Mouse (Mus musculus) forebrain, embryonic 15.5 days (tissue): ENCODE results near the gene Mymx. TPM values are rescaled to one million over a fixed set of nuclear protein-coding genes. Genes with fewer than 3 reads are reported as not detected.
A peak's percentile ranks its signal among the peaks of the same experiment; 100 is the strongest.

Source experiments
- ATAC-seq: fragments of 200-750 bp; cut with Nextera tagmentation; replicated peaks from 2 replicates; pipeline ENCODE4 v1.8.0; 2017; ENCODE audit warnings: mild to moderate bottlenecking, moderate TSS enrichment, moderate library complexity
- H3K27ac ChIP-seq: fragments of 300-500 bp; sonication (generic); replicated peaks from 2 replicates; pipeline ENCODE4 v1.5.1; 2015; ENCODE audit warnings: mild to moderate bottlenecking, inconsistent platforms
- H3K27me3 ChIP-seq: fragments of 300-500 bp; sonication (generic); 2 replicates; pipeline ENCODE4 v1.6.1; 2015; ENCODE audit warnings: inconsistent platforms
- H3K36me3 ChIP-seq: fragments of 300-500 bp; sonication (generic); 2 replicates; pipeline ENCODE4 v1.6.1; 2015; ENCODE audit warnings: mild to moderate bottlenecking, inconsistent platforms
- H3K4me1 ChIP-seq: fragments of 300-500 bp; sonication (generic); 2 replicates; pipeline ENCODE4 v1.6.1; 2015; ENCODE audit warnings: inconsistent platforms
- H3K4me2 ChIP-seq: fragments of 300-500 bp; sonication (generic); replicated peaks from 2 replicates; pipeline ENCODE4 v1.6.1; 2015; ENCODE audit warnings: mild to moderate bottlenecking, inconsistent platforms
- H3K4me3 ChIP-seq: fragments of 300-500 bp; sonication (generic); 2 replicates; pipeline ENCODE4 v1.5.1; 2015; ENCODE audit warnings: mild to moderate bottlenecking, inconsistent platforms
- H3K9ac ChIP-seq: fragments of 300-500 bp; sonication (generic); replicated peaks from 2 replicates; pipeline ENCODE4 v1.6.1; 2015; ENCODE audit warnings: mild to moderate bottlenecking, inconsistent platforms
- H3K9me3 ChIP-seq: fragments of 300-500 bp; sonication (generic); 2 replicates; pipeline ENCODE4 v1.6.1; 2016; ENCODE audit warnings: inconsistent platforms
- WGBS: fragments of 180-500 bp; shearing (Covaris S2); methylation state at CpG from one replicate; pipeline ENCODE4 v1.1.7; 2015; ENCODE audit warnings: mixed read lengths; 5-methylcytosine and 5-hydroxymethylcytosine counted together
- polyA plus RNA-seq: library from polyadenylated mRNA; unstranded; fragments of >200 nt; fragmentation: Nextera tagmentation; extraction: Ambion mirVana; gene quantifications from 2 replicates; pipeline ENCODE4 v1.2.1, GENCODE M21; 2015

Mymx gene
- polyA plus RNA-seq: not detected in 2 replicates

GRCm38 (mm10) chr17:45601877-45602304 lies at the start of gene Mymx:
Mymx (minus strand) TSS chr17:45602102.
- Histone ChIP-seq H3K4me2 (no peak within 1 kb of the TSS), H3K4me3 (no peak within 1 kb of the TSS), H3K27me3 (peaks cover 26% of the 10 kb centered on the region), H3K9me3 (no peaks in the 10 kb centered on the region), H3K9ac (no peak within 1 kb of the TSS), H3K4me1 (peaks cover 16% of the 10 kb centered on the region), H3K36me3 (no peaks in the 10 kb centered on the region), H3K27ac (no peak within 1 kb of the TSS)
- WGBS: 40% methylated on average over 6 of the region's 6 CpGs
- ATAC-seq: no peak

GRCm38 (mm10) chr17:45644185-45644584 lies 42.3 kb upstream of the Mymx start:
- no peak for ATAC-seq
- no peak overlapping the region for H3K4me3 ChIP-seq

GRCm38 (mm10) chr17:45642701-45643100 lies 40.8 kb upstream of the Mymx start:
- no peak overlapping the region for H3K4me3 ChIP-seq
- no peaks in the 10 kb centered on the region for H3K27me3 ChIP-seq
- H3K4me1 ChIP-seq: no peaks in the 10 kb centered on the region
- 20% methylated on average over 12 of the region's 12 CpGs for WGBS
- H3K9ac ChIP-seq: no peak overlapping the region
- no peak for ATAC-seq
- H3K27ac ChIP-seq: no peak overlapping the region
- no peak overlapping the region for H3K4me2 ChIP-seq
- no peaks in the 10 kb centered on the region for H3K9me3 ChIP-seq
- H3K36me3 ChIP-seq: no peaks in the 10 kb centered on the region

More at GRCm38 (mm10) chr17:45644185-45644584, 42.3 kb upstream of the Mymx start:
- no peak overlapping the region for H3K27ac ChIP-seq
- WGBS: 94% methylated on average over 4 of the region's 4 CpGs
- H3K9ac ChIP-seq: no peak overlapping the region
- H3K36me3 ChIP-seq: no peaks in the 10 kb centered on the region
- no peaks in the 10 kb centered on the region for H3K4me1 ChIP-seq
- H3K4me2 ChIP-seq: no peak overlapping the region
- no peaks in the 10 kb centered on the region for H3K9me3 ChIP-seq
- no peaks in the 10 kb centered on the region for H3K27me3 ChIP-seq

- ATAC-seq: no peak
- Histone ChIP-seq H3K9me3 (no peaks in the 10 kb centered on the region), H3K27me3 (no peaks in the 10 kb centered on the region), H3K4me2 (no peak overlapping the region), H3K36me3 (no peaks in the 10 kb centered on the region), H3K27ac (no peak overlapping the region), H3K9ac (no peak overlapping the region), H3K4me1 (no peaks in the 10 kb centered on the region), H3K4me3 (no peak overlapping the region)
- WGBS: 90% methylated on average over 8 of the region's 8 CpGs
Observed at GRCm38 (mm10) chr17:45641981-45642380, 40.1 kb upstream of the Mymx start.

GRCm38 (mm10) chr17:45638596-45639295 lies 36.8 kb upstream of the Mymx start:
- 81% methylated on average over 16 of the region's 16 CpGs for WGBS
- Histone ChIP-seq H3K4me2 (no peak overlapping the region), H3K27me3 (no peaks in the 10 kb centered on the region), H3K9me3 (no peaks in the 10 kb centered on the region), H3K9ac (no peak overlapping the region), H3K4me1 (no peaks in the 10 kb centered on the region), H3K27ac (no peak overlapping the region), H3K4me3 (no peak overlapping the region), H3K36me3 (no peaks in the 10 kb centered on the region)
- ATAC-seq: no peak

GRCm38 (mm10) chr17:45634033-45634432 lies 32.1 kb upstream of the Mymx start:
- Histone ChIP-seq H3K9ac (no peak overlapping the region), H3K4me2 (no peak overlapping the region), H3K4me1 (peaks cover 15% of the 10 kb centered on the region), H3K9me3 (no peaks in the 10 kb centered on the region), H3K36me3 (no peaks in the 10 kb centered on the region), H3K4me3 (no peak overlapping the region), H3K27me3 (no peaks in the 10 kb centered on the region), H3K27ac (no peak overlapping the region)
- WGBS: 83% methylated on average over 5 of the region's 5 CpGs
- no peak for ATAC-seq

- no peak overlapping the region for H3K4me2 ChIP-seq
- peaks cover 15% of the 10 kb centered on the region for H3K4me1 ChIP-seq
- ATAC-seq: no peak
- H3K9ac ChIP-seq: no peak overlapping the region
- 81% methylated on average over 6 of the region's 6 CpGs for WGBS
- no peaks in the 10 kb centered on the region for H3K9me3 ChIP-seq
- H3K27me3 ChIP-seq: no peaks in the 10 kb centered on the region
- H3K4me3 ChIP-seq: no peak overlapping the region
- no peak overlapping the region for H3K27ac ChIP-seq
- H3K36me3 ChIP-seq: no peaks in the 10 kb centered on the region
Observed at GRCm38 (mm10) chr17:45631940-45632339, 30.0 kb upstream of the Mymx start.

- ATAC-seq: no peak; the same call in 1 of the 2 replicates
- Histone ChIP-seq H3K4me3 (no peak overlapping the region), H3K4me2 (peak overlapping the region; percentile 83), H3K27ac (peak overlapping the region; percentile 82; the same call in 1 of the 2 replicates), H3K27me3 (no peaks in the 10 kb centered on the region), H3K9me3 (no peaks in the 10 kb centered on the region), H3K4me1 (peaks cover 19% of the 10 kb centered on the region), H3K9ac (no peak overlapping the region), H3K36me3 (no peaks in the 10 kb centered on the region)
- WGBS: 49% methylated on average over 3 of the region's 3 CpGs
Observed at GRCm38 (mm10) chr17:45630992-45631391, 29.1 kb upstream of the Mymx start.

- Histone ChIP-seq H3K27me3 (no peaks in the 10 kb centered on the region), H3K27ac (peak overlapping the region; percentile 82), H3K4me2 (peak overlapping the region; percentile 83), H3K9ac (peak overlapping the region; percentile 62), H3K4me1 (peaks cover 19% of the 10 kb centered on the region), H3K4me3 (peak overlapping the region; percentile 49), H3K36me3 (no peaks in the 10 kb centered on the region), H3K9me3 (no peaks in the 10 kb centered on the region)
- 2% methylated on average over 34 of the region's 34 CpGs for WGBS
- ATAC-seq: peak; percentile 80
Observed at GRCm38 (mm10) chr17:45629861-45630694, 28.2 kb upstream of the Mymx start.

GRCm38 (mm10) chr17:45628885-45629855 lies 27.3 kb upstream of the Mymx start:
- 74% methylated on average over 13 of the region's 13 CpGs for WGBS
- Histone ChIP-seq H3K9me3 (no peaks in the 10 kb centered on the region), H3K27ac (peak overlapping the region; percentile 82), H3K27me3 (no peaks in the 10 kb centered on the region), H3K4me2 (peak overlapping the region; percentile 83), H3K9ac (peak overlapping the region; percentile 62; the same call in 1 of the 2 replicates), H3K36me3 (no peaks in the 10 kb centered on the region), H3K4me1 (peaks cover 19% of the 10 kb centered on the region), H3K4me3 (peak overlapping the region; percentile 49)
- ATAC-seq: peak; percentile 25; the same call in 1 of the 2 replicates

GRCm38 (mm10) chr17:45628160-45628559 lies 26.3 kb upstream of the Mymx start:
- Histone ChIP-seq H3K36me3 (no peaks in the 10 kb centered on the region), H3K27me3 (no peaks in the 10 kb centered on the region), H3K9me3 (no peaks in the 10 kb centered on the region), H3K4me2 (no peak overlapping the region), H3K9ac (no peak overlapping the region), H3K4me1 (peaks cover 19% of the 10 kb centered on the region), H3K4me3 (no peak overlapping the region), H3K27ac (no peak overlapping the region)
- 26% methylated on average over 3 of the region's 3 CpGs for WGBS
- ATAC-seq: no peak
